Mouse (Mus musculus) liver, embryonic 13.5 days (tissue): ENCODE measurements around the gene Maoa. TPM values are rescaled to one million over a fixed set of nuclear protein-coding genes. Genes with fewer than 3 reads are reported as not detected.

ENCODE experiments used
- ATAC-seq: fragments of 200-750 bp; cut with Nextera tagmentation; 2 replicates; pipeline ENCODE4 v1.8.0; 2017; ENCODE audit warnings: low read depth, mild to moderate bottlenecking, moderate number of reproducible peaks, moderate library complexity
- DNase-seq: peaks from one replicate; pipeline ENCODE4 v3.0.0; 2022
- H3K27ac ChIP-seq: fragments of 300-500 bp; sonication (generic); 2 replicates; pipeline ENCODE4 v1.5.1; 2015; ENCODE audit warnings: moderate library complexity, mild to moderate bottlenecking, inconsistent platforms
- H3K27me3 ChIP-seq: fragments of 300-500 bp; sonication (generic); 2 replicates; pipeline ENCODE4 v1.6.1; 2015; ENCODE audit warnings: mild to moderate bottlenecking, inconsistent platforms
- H3K36me3 ChIP-seq: fragments of 300-500 bp; sonication (generic); 2 replicates; pipeline ENCODE4 v1.6.1; 2015; ENCODE audit warnings: mild to moderate bottlenecking, inconsistent platforms
- H3K4me1 ChIP-seq: fragments of 300-500 bp; sonication (generic); replicated peaks from 2 replicates; pipeline ENCODE4 v1.6.1; 2015; ENCODE audit warnings: inconsistent platforms
- H3K4me2 ChIP-seq: fragments of 300-500 bp; sonication (generic); 2 replicates; pipeline ENCODE4 v1.6.1; 2015; ENCODE audit warnings: inconsistent platforms, mild to moderate bottlenecking, moderate library complexity
- H3K4me3 ChIP-seq: fragments of 300-500 bp; sonication (generic); replicated peaks from 2 replicates; pipeline ENCODE4 v1.5.1; 2015; ENCODE audit warnings: mild to moderate bottlenecking, inconsistent platforms
- H3K9ac ChIP-seq: fragments of 300-500 bp; sonication (generic); 2 replicates; pipeline ENCODE4 v1.6.1; 2015; ENCODE audit warnings: mild to moderate bottlenecking, inconsistent platforms
- H3K9me3 ChIP-seq: fragments of 300-500 bp; sonication (generic); replicated peaks from 2 replicates; pipeline ENCODE4 v1.6.1; 2016; ENCODE audit warnings: inconsistent platforms
- WGBS: fragments of 180-500 bp; shearing (Covaris S2); methylation state at CpG from one replicate; pipeline ENCODE4 v1.1.7; 2015; ENCODE audit not compliant: insufficient replicate concordance; 5-methylcytosine and 5-hydroxymethylcytosine counted together
- polyA plus RNA-seq: library from polyadenylated mRNA; unstranded; fragments of >200 nt; fragmentation: Nextera tagmentation; extraction: Ambion mirVana; gene quantifications from 2 replicates; pipeline ENCODE4 v1.2.1, GENCODE M21; 2015

Maoa gene
- polyA plus RNA-seq: 5.0 and 6.0 TPM in 2 replicates

DNA sequence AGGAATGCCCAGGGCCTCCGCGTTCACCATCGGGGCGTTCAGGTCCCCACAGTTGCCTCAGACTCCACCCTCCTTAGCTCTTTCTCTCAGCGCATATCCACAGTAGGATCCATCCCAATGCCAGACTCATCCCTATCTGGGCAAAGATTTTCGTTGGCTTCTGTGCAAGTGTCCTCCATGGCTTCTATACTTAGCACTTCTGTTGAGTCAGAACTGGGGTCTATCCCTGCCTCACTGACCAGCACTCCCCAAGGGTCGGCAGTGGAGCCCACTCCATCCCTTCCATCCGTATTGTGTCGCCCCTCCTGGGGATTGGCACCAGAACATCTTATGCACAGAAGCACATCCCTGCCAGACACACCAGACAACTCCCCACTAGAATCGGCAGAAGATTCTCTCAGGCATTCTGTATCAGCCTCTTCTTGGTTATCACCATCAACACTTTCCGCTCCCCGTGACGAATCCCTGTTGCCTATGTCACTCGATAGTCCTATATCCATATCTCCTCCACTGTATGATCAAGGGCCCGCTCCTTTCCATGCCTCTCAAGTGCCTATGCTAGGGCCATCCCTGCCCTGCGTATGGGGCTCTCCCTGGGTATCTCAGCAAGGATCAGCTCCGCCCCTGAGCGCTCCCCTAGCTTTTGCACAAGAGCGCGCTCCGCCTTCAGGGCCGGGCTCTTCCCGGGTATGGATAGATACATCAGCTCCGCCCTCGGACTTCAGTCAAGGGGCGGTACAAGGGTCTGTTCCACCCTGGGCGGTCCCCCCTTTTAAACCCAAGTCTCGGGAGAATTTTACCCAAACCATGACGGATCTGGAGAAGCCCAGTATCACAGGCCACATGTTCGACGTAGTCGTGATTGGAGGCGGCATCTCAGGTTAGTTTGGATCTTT lies at the start of gene Maoa:
TSS of gene Maoa (plus strand) at position 665 of the 896 bp plus-strand sequence.
- H3K4me3 ChIP-seq: peak within 1 kb of the TSS; percentile 60
- H3K36me3 ChIP-seq: no peaks in the 10 kb centered on the region
- no peaks in the 10 kb centered on the region for H3K27me3 ChIP-seq
- peaks cover 3% of the 10 kb centered on the region; the same call in 1 of the 2 replicates for H3K4me1 ChIP-seq
- ATAC-seq (peak; percentile 89), DNase-seq (peak; percentile 70)
- H3K9ac ChIP-seq: peak within 1 kb of the TSS; percentile 68
- 12% methylated on average over 33 of the region's 33 CpGs for WGBS
- peak within 1 kb of the TSS; percentile 64 for H3K27ac ChIP-seq
- H3K4me2 ChIP-seq: peak within 1 kb of the TSS; percentile 83
- no peaks in the 10 kb centered on the region for H3K9me3 ChIP-seq

DNA sequence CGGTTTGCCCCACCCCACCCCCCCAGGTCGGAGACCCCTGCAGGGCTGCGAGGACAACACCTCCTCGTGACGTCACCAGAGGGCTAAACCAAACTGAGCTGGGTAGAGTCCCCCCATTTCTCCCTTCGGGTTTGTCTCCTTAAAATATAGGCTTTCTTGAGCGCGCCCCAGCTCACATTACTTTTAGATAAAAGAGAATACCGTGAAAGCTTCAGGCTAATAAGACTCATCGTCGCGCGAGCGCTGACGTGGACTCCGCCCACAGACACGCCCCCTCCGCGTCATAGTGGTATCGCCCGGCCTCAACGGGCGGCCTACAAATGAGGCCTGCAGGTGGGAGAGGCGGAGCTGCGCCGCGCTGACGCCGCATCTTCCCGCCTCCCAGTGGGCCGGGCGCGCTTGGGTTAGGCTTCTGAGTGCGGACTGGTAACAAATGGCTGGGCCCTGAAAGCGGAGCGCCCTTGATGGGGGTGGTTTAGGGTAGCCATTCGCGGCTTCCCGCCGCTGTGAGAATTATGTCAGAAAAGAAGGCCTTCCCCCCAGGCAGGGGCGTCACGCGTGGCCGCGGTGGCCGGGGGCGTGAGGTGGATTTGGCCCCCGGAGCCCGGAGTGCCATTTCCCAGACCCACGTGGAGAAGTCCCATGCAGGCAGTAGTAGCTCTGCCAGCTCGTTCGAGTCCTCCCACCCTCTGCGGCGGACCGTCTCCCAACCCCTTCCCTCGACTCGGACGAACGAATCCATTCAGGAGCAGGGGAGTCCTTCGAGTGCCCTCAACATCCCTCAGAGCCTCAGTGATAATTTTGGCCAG lies 1.1 kb upstream of the Maoa start:
- H3K4me3 ChIP-seq: peak overlapping the region; percentile 60
- whole genome bisulfite sequencing: 14% methylated on average over 60 of the region's 60 CpGs
- peak overlapping the region; percentile 83 for H3K4me2 ChIP-seq
- no peaks in the 10 kb centered on the region for H3K36me3 ChIP-seq
- H3K27me3 ChIP-seq: no peaks in the 10 kb centered on the region
- DNase-seq (peak; percentile 83), ATAC-seq (peak; percentile 92)
- H3K9ac ChIP-seq: peak overlapping the region; percentile 68
- peak overlapping the region; percentile 64 for H3K27ac ChIP-seq
- peaks cover 3% of the 10 kb centered on the region; the same call in 1 of the 2 replicates for H3K4me1 ChIP-seq
- H3K9me3 ChIP-seq: no peaks in the 10 kb centered on the region

DNA sequence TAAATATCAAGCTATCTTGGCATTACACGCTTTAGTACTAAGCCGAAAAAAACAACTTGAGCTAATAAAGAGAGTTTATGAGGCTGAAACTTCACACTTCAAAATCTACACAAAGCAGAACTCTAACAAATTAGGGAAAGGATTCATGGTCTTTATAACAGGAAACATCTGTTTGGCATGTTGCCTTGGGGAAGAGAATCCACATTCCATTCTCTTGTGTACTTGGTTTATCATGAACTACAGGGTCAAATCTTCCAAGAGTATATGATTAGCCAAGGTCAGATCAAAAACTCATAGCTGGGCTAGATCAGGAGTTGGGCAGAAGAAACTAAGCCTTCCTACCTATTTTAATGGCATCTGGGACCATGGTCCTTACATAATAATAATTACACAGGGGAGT lies 37.0 kb downstream of the Maoa start:
- no peak overlapping the region for H3K27ac ChIP-seq
- H3K27me3 ChIP-seq: no peaks in the 10 kb centered on the region
- ATAC-seq (no peak), DNase-seq (no peak)
- no peak overlapping the region for H3K9ac ChIP-seq
- no peak overlapping the region for H3K4me2 ChIP-seq
- H3K4me1 ChIP-seq: no peaks in the 10 kb centered on the region
- WGBS: 65% methylated on average over 2 of the region's 2 CpGs
- H3K36me3 ChIP-seq: no peaks in the 10 kb centered on the region
- no peaks in the 10 kb centered on the region for H3K9me3 ChIP-seq
- H3K4me3 ChIP-seq: no peak overlapping the region

DNA sequence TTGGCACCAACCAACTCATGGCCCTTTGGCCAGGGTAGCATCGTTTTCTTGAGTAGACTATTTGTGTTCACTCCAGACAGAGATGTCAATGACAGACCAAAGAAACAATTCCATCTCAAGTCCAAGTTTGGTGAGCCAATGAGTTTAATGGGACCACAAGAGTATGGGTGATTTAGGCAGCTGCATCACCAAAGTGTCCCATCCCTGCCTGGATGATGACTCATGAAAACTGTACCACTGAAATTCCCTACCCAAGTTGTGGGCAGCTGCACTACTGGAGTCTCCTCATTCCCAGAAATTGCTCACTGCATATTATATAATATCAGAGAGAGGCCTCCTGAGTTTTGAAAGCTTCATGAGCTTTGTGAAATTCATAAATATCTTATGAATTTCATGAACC lies 86.6 kb downstream of the Maoa start:
- ATAC-seq (no peak), DNase-seq (no peak)
- Histone ChIP-seq H3K27ac (no peak overlapping the region), H3K9me3 (no peaks in the 10 kb centered on the region), H3K4me3 (no peak overlapping the region), H3K9ac (no peak overlapping the region), H3K27me3 (no peaks in the 10 kb centered on the region), H3K4me2 (no peak overlapping the region), H3K36me3 (no peaks in the 10 kb centered on the region), H3K4me1 (no peaks in the 10 kb centered on the region)
- 51% methylated on average over 1 of the region's 1 CpGs for WGBS

DNA sequence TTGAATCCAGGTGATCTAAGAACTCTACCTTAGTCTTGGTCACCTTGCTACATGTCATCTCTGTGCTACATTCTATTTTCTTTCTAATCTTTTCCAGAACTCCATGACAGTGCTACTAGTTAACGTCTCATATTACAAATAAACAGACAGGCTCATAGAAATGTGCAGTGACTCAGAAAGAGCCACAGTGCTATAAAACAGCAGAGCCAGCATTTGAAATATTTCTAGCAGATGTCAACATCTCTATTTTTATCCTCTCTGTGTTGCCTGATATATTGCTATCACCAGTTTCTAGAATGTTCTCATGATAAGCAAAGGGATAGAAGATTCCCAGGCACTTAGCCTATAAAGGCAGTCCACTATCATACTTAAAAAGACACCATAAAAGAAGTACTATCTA lies 94.5 kb downstream of the Maoa start:
- Histone ChIP-seq H3K27ac (no peak overlapping the region), H3K36me3 (no peaks in the 10 kb centered on the region), H3K4me1 (no peaks in the 10 kb centered on the region), H3K9ac (no peak overlapping the region), H3K4me3 (no peak overlapping the region), H3K4me2 (no peak overlapping the region), H3K9me3 (no peaks in the 10 kb centered on the region), H3K27me3 (no peaks in the 10 kb centered on the region)
- 52% methylated on average over 1 of the region's 1 CpGs for WGBS
- ATAC-seq (no peak), DNase-seq (no peak)

Other genes with a start within 250 kb of the Maoa start
- gene Cypt1, start 96.8 kb upstream of the Maoa start, polyA plus RNA-seq: not detected in 2 replicates
- gene Maob, start 197.7 kb downstream of the Maoa start, polyA plus RNA-seq: 28.6 and 33.7 TPM in 2 replicates